24 mouse cellular contexts compared by ENCODE assay signal in genomic region chr16:90353156-90353555, GRCm38 (mm10). TPM values are rescaled to one million over a fixed set of nuclear protein-coding genes. Genes with fewer than 3 reads are reported as not detected.
DNase-seq lines count a peak whose midpoint lies in the region; ATAC-seq and TF ChIP-seq lines count a peak whose summit lies in the region.
"Had no signal": no experiment of that assay in that cellular context is flagged by ENCODE, and none has a peak within 500 bp of the region (broad histone marks: within the 10 kb centered on the region; RNA-seq: fewer than 3 reads in every experiment).

No protein-coding gene starts in this region.

- no peak overlapping the region for H3K9ac ChIP-seq in forebrain, embryonic 15.5 days (replicated peaks)
- no peak overlapping the region for H3K9ac ChIP-seq in forebrain, embryonic 12.5 days
- no peak overlapping the region for H3K9ac ChIP-seq in midbrain, embryonic 11.5 days (ENCODE audit: low read length)
- no peak overlapping the region for H3K9ac ChIP-seq in midbrain, embryonic 13.5 days (replicated peaks)
- H3K9ac ChIP-seq in forebrain, postnatal 0 days = no peak overlapping the region
- H3K9ac ChIP-seq in neural tube, embryonic 14.5 days (replicated peaks; ENCODE audit: low read depth, low read length) = no peak overlapping the region
- H3K9ac ChIP-seq: hindbrain, embryonic 14.5 days; limb, embryonic 12.5 days; liver, embryonic 12.5 days had no signal

- no peaks in the 10 kb centered on the region for H3K9me3 ChIP-seq in forebrain, embryonic 15.5 days
- no peaks in the 10 kb centered on the region for H3K9me3 ChIP-seq in forebrain, embryonic 12.5 days
- no peaks in the 10 kb centered on the region for H3K9me3 ChIP-seq in midbrain, embryonic 11.5 days (ENCODE audit: control insufficient read depth, low read length)
- H3K9me3 ChIP-seq in midbrain, embryonic 13.5 days = no peaks in the 10 kb centered on the region
- H3K9me3 ChIP-seq in forebrain, postnatal 0 days (ENCODE audit: low read length) = no peaks in the 10 kb centered on the region
- no peaks in the 10 kb centered on the region for H3K9me3 ChIP-seq in neural tube, embryonic 14.5 days (ENCODE audit: control insufficient read depth, low read length)
- H3K9me3 ChIP-seq: limb, embryonic 12.5 days; liver, embryonic 12.5 days had no signal

- H3K4me1 ChIP-seq in forebrain, embryonic 15.5 days = peaks cover 22% of the 10 kb centered on the region
- 0 out of 2 replicates have a peak, but pooled peaks cover 3% of the 10 kb centered on the region for H3K4me1 ChIP-seq in forebrain, embryonic 12.5 days
- H3K4me1 ChIP-seq in midbrain, embryonic 11.5 days (ENCODE audit: control insufficient read depth, insufficient read depth, low read length) = no peaks in the 10 kb centered on the region
- no peaks in the 10 kb centered on the region for H3K4me1 ChIP-seq in midbrain, embryonic 13.5 days (replicated peaks)
- H3K4me1 ChIP-seq in forebrain, postnatal 0 days (ENCODE audit: insufficient read depth) = peaks cover 4% of the 10 kb centered on the region; the same call in 1 of the 2 replicates
- no peaks in the 10 kb centered on the region for H3K4me1 ChIP-seq in neural tube, embryonic 14.5 days (ENCODE audit: control insufficient read depth, insufficient read depth, low read length)

- ATAC-seq in forebrain, embryonic 15.5 days (replicated peaks) = peak; percentile 83
- no peak for ATAC-seq in forebrain, embryonic 12.5 days (ENCODE audit: low FRiP score)
- no peak for ATAC-seq in midbrain, embryonic 11.5 days (ENCODE audit: low FRiP score)
- no peak for ATAC-seq in midbrain, embryonic 13.5 days
- ATAC-seq in forebrain, postnatal 0 days = peak; percentile 77
- ATAC-seq in neural tube, embryonic 14.5 days (ENCODE audit: low read depth) = 0 out of 2 replicates have a peak, but pooled peaks have one; percentile 38
- ATAC-seq: activated CD4-positive, CD25-positive, alpha-beta regulatory T cell, adult 4 months; liver, embryonic 12.5 days had no signal

- intact Hi-C loops in gastrocnemius, adult 2 months (cut with DNase I) = no loop called here

- H3K4me3 ChIP-seq in forebrain, embryonic 15.5 days = no peak overlapping the region
- no peak overlapping the region for H3K4me3 ChIP-seq in forebrain, embryonic 12.5 days (replicated peaks)
- H3K4me3 ChIP-seq in midbrain, embryonic 11.5 days (ENCODE audit: low read depth, low read length) = no peak overlapping the region
- no peak overlapping the region for H3K4me3 ChIP-seq in midbrain, embryonic 13.5 days (replicated peaks)
- H3K4me3 ChIP-seq in forebrain, postnatal 0 days (ENCODE audit: low read depth, low read length) = no peak overlapping the region
- no peak overlapping the region for H3K4me3 ChIP-seq in neural tube, embryonic 14.5 days (ENCODE audit: low read depth, low read length)
- H3K4me3 ChIP-seq in gastrocnemius, adult 2 months = no peak overlapping the region
- H3K4me3 ChIP-seq: limb, embryonic 12.5 days; liver, embryonic 12.5 days had no signal

- 57% methylated on average over 5 of the region's 5 CpGs for WGBS in forebrain, embryonic 15.5 days
- WGBS in forebrain, embryonic 12.5 days = 79% methylated on average over 5 of the region's 5 CpGs
- WGBS in midbrain, embryonic 11.5 days = 92% methylated on average over 5 of the region's 5 CpGs
- 78% methylated on average over 5 of the region's 5 CpGs for WGBS in midbrain, embryonic 13.5 days
- WGBS in forebrain, postnatal 0 days = 44% methylated on average over 5 of the region's 5 CpGs
- WGBS in neural tube, embryonic 14.5 days = 59% methylated on average over 5 of the region's 5 CpGs

- H3K4me2 ChIP-seq in forebrain, embryonic 15.5 days (replicated peaks) = peak overlapping the region; percentile 15; the same call in 1 of the 2 replicates
- no peak overlapping the region for H3K4me2 ChIP-seq in forebrain, embryonic 12.5 days
- no peak overlapping the region for H3K4me2 ChIP-seq in midbrain, embryonic 11.5 days
- no peak overlapping the region for H3K4me2 ChIP-seq in midbrain, embryonic 13.5 days (replicated peaks)
- H3K4me2 ChIP-seq in forebrain, postnatal 0 days (ENCODE audit: low read depth) = no peak overlapping the region
- H3K4me2 ChIP-seq in neural tube, embryonic 14.5 days (ENCODE audit: low read depth, low read length) = no peak overlapping the region
- H3K4me2 ChIP-seq: hindbrain, embryonic 14.5 days; limb, embryonic 12.5 days; liver, embryonic 12.5 days had no signal

- TF ChIP-seq CTCF in forebrain, postnatal 0 days (IDR thresholded peaks at IDR 0.05; ENCODE audit: low read depth) = no peak
- TF ChIP-seq CTCF in gastrocnemius, adult 2 months (IDR thresholded peaks at IDR 0.05) = no peak

- H3K36me3 ChIP-seq in forebrain, embryonic 15.5 days = no peaks in the 10 kb centered on the region
- H3K36me3 ChIP-seq in forebrain, embryonic 12.5 days (replicated peaks) = no peaks in the 10 kb centered on the region
- H3K36me3 ChIP-seq in midbrain, embryonic 11.5 days (ENCODE audit: control insufficient read depth, insufficient read depth, low read length) = no peaks in the 10 kb centered on the region
- no peaks in the 10 kb centered on the region for H3K36me3 ChIP-seq in midbrain, embryonic 13.5 days
- H3K36me3 ChIP-seq in forebrain, postnatal 0 days (ENCODE audit: insufficient read depth) = no peaks in the 10 kb centered on the region
- H3K36me3 ChIP-seq in neural tube, embryonic 14.5 days (ENCODE audit: control insufficient read depth, insufficient read depth, low read length) = no peaks in the 10 kb centered on the region
- H3K36me3 ChIP-seq: G1E; limb, embryonic 12.5 days; liver, embryonic 12.5 days had no signal

- peak; percentile 35 for DNase-seq in midbrain, embryonic 11.5 days (ENCODE audit: low spot score, missing footprints)
- no peak for DNase-seq in forebrain, postnatal 0 days
- no peak for DNase-seq in kidney, postnatal 4 days
- no peak for DNase-seq in gastrocnemius, adult 2 months
- DNase-seq: adrenal gland, postnatal 10 days; cerebellum, adult 11-12 months; cerebellum, postnatal 14 days; gastrocnemius, postnatal 10 days; heart, adult 11 months; heart, postnatal 36 days; kidney, postnatal 36 days; lung, adult 2 months; right cerebral cortex, adult 18-20 months; thymus, adult 2 months had no signal

- no peaks in the 10 kb centered on the region for H3K27me3 ChIP-seq in forebrain, embryonic 15.5 days
- no peaks in the 10 kb centered on the region for H3K27me3 ChIP-seq in forebrain, embryonic 12.5 days
- H3K27me3 ChIP-seq in midbrain, embryonic 11.5 days (ENCODE audit: control insufficient read depth, insufficient read depth, low read length) = no peaks in the 10 kb centered on the region
- H3K27me3 ChIP-seq in midbrain, embryonic 13.5 days = no peaks in the 10 kb centered on the region
- no peaks in the 10 kb centered on the region for H3K27me3 ChIP-seq in forebrain, postnatal 0 days (ENCODE audit: insufficient read depth, low read length)
- no peaks in the 10 kb centered on the region for H3K27me3 ChIP-seq in neural tube, embryonic 14.5 days (ENCODE audit: control insufficient read depth, insufficient read depth, low read length)
- H3K27me3 ChIP-seq: limb, embryonic 12.5 days had no signal

- peak overlapping the region; percentile 87 for H3K27ac ChIP-seq in forebrain, embryonic 15.5 days (replicated peaks)
- no peak overlapping the region for H3K27ac ChIP-seq in forebrain, embryonic 12.5 days
- H3K27ac ChIP-seq in midbrain, embryonic 11.5 days (ENCODE audit: low read depth, low read length) = no peak overlapping the region
- no peak overlapping the region for H3K27ac ChIP-seq in midbrain, embryonic 13.5 days
- H3K27ac ChIP-seq in forebrain, postnatal 0 days (ENCODE audit: low read depth, low read length) = peak overlapping the region; percentile 78; the same call in 1 of the 2 replicates
- no peak overlapping the region for H3K27ac ChIP-seq in neural tube, embryonic 14.5 days (ENCODE audit: low read depth, low read length)
- H3K27ac ChIP-seq in gastrocnemius, adult 2 months = no peak overlapping the region
- H3K27ac ChIP-seq: hindbrain, embryonic 14.5 days; limb, embryonic 12.5 days; liver, embryonic 12.5 days had no signal

RNA-seq across cellular contexts. Expression of gene Hunk, which starts 32.7 kb away (rescaled TPM):
- polyA plus RNA-seq in forebrain, embryonic 15.5 days (2015; fragmentation: Nextera tagmentation; extraction: Ambion mirVana) = 11.8 and 13.6 TPM in 2 replicates
- 16.6 and 17.9 TPM in 2 replicates for polyA plus RNA-seq in forebrain, embryonic 12.5 days (2016; fragmentation: Nextera tagmentation; extraction: Ambion mirVana)
- 9.7 TPM in 2 replicates for polyA plus RNA-seq in midbrain, embryonic 11.5 days (2014; fragmentation: Nextera tagmentation; extraction: Ambion mirVana)
- 6.5 and 8.5 TPM in 2 replicates for polyA plus RNA-seq in midbrain, embryonic 13.5 days (2015; fragmentation: Nextera tagmentation; extraction: Ambion mirVana)
- total RNA-seq in forebrain, postnatal 0 days (2014; rRNA removed) = 12.9 and 20.6 TPM in 2 replicates
- 4.2 and 5.2 TPM in 2 replicates for polyA plus RNA-seq in forebrain, postnatal 0 days (2015; fragmentation: Nextera tagmentation; extraction: Ambion mirVana)
- 7.4 and 8.0 TPM in 2 replicates for polyA plus RNA-seq in neural tube, embryonic 14.5 days (2014; fragmentation: Nextera tagmentation; extraction: Ambion mirVana)
- under 1 TPM; 0.46 to 0.53 TPM for total RNA-seq in gastrocnemius, adult 2 months (2021)
- total RNA-seq: megakaryocyte, adult 5-6 weeks had no signal
- polyA plus RNA-seq: G1E had no signal

Comparison
In these comparisons a context has a peak if more than half of its experiments do, and no peak if none do; other contexts are left out.
1. ATAC-seq: peak in forebrain, embryonic 15.5 days (single experiment), forebrain, postnatal 0 days (single experiment) and neural tube, embryonic 14.5 days (single experiment); none in forebrain, embryonic 12.5 days (single experiment), midbrain, embryonic 11.5 days (single experiment) and midbrain, embryonic 13.5 days (single experiment).
2. H3K27ac ChIP-seq: peak in forebrain, embryonic 15.5 days (single experiment) and forebrain, postnatal 0 days (single experiment); none in forebrain, embryonic 12.5 days (single experiment), midbrain, embryonic 11.5 days (single experiment), midbrain, embryonic 13.5 days (single experiment), neural tube, embryonic 14.5 days (single experiment) and gastrocnemius, adult 2 months (single experiment).